Mouse (Mus musculus) midbrain, embryonic 16.5 days (tissue): Measurements from ENCODE around the gene Celf2. TPM values are rescaled to one million over a fixed set of nuclear protein-coding genes. Genes with fewer than 3 reads are reported as not detected.

Source experiments
- ATAC-seq: fragments of 200-750 bp; cut with Nextera tagmentation; 2 replicates; pipeline ENCODE4 v1.8.0; 2017; ENCODE audit warnings: moderate TSS enrichment
- H3K27ac ChIP-seq: fragments of 300-500 bp; sonication (generic); 2 replicates; pipeline ENCODE4 v1.5.1; 2014; ENCODE audit warnings: mild to moderate bottlenecking, low read length, mixed read lengths
- H3K27me3 ChIP-seq: fragments of 300-500 bp; sonication (generic); 2 replicates; pipeline ENCODE4 v1.6.1; 2014; ENCODE audit warnings: low read depth, low read length, mixed read lengths; ENCODE audit not compliant: control insufficient read depth, insufficient read depth
- H3K36me3 ChIP-seq: fragments of 300-500 bp; sonication (generic); 2 replicates; pipeline ENCODE4 v1.6.1; 2014; ENCODE audit warnings: mild to moderate bottlenecking, low read length, moderate library complexity, mixed read lengths; ENCODE audit not compliant: control insufficient read depth, insufficient read depth
- H3K4me1 ChIP-seq: fragments of 300-500 bp; sonication (generic); 2 replicates; pipeline ENCODE4 v1.6.1; 2014; ENCODE audit warnings: mild to moderate bottlenecking, low read length, mixed read lengths; ENCODE audit not compliant: control insufficient read depth, insufficient read depth
- H3K4me2 ChIP-seq: fragments of 300-500 bp; sonication (generic); 2 replicates; pipeline ENCODE4 v1.6.1; 2014; ENCODE audit warnings: mild to moderate bottlenecking, low read length, mixed read lengths
- H3K4me3 ChIP-seq: fragments of 300-500 bp; sonication (generic); 2 replicates; pipeline ENCODE4 v1.5.1; 2014; ENCODE audit warnings: low read depth, mild to moderate bottlenecking, low read length, moderate library complexity, mixed read lengths
- H3K9ac ChIP-seq: fragments of 300-500 bp; sonication (generic); 2 replicates; pipeline ENCODE4 v1.6.1; 2014; ENCODE audit warnings: low read depth, low read length, mixed read lengths
- H3K9me3 ChIP-seq: fragments of 300-500 bp; sonication (generic); replicated peaks from 2 replicates; pipeline ENCODE4 v1.6.1; 2014; ENCODE audit warnings: mild to moderate bottlenecking, low read length, mixed read lengths; ENCODE audit not compliant: control insufficient read depth, poor library complexity, severe bottlenecking
- WGBS: fragments of 180-500 bp; shearing (Covaris S2); extraction: QIAGEN DNeasy Blood & Tissue Kit; methylation state at CpG from one replicate; pipeline ENCODE4 v1.1.7; 2014; 5-methylcytosine and 5-hydroxymethylcytosine counted together
- polyA plus RNA-seq: library from polyadenylated mRNA; unstranded; fragments of >200 nt; fragmentation: Nextera tagmentation; extraction: Ambion mirVana; gene quantifications from 2 replicates; pipeline ENCODE4 v1.2.1, GENCODE M21; 2015

Gene Celf2
- polyA plus RNA-seq, 1 experiment from 2014 or later = 160 TPM

DNA sequence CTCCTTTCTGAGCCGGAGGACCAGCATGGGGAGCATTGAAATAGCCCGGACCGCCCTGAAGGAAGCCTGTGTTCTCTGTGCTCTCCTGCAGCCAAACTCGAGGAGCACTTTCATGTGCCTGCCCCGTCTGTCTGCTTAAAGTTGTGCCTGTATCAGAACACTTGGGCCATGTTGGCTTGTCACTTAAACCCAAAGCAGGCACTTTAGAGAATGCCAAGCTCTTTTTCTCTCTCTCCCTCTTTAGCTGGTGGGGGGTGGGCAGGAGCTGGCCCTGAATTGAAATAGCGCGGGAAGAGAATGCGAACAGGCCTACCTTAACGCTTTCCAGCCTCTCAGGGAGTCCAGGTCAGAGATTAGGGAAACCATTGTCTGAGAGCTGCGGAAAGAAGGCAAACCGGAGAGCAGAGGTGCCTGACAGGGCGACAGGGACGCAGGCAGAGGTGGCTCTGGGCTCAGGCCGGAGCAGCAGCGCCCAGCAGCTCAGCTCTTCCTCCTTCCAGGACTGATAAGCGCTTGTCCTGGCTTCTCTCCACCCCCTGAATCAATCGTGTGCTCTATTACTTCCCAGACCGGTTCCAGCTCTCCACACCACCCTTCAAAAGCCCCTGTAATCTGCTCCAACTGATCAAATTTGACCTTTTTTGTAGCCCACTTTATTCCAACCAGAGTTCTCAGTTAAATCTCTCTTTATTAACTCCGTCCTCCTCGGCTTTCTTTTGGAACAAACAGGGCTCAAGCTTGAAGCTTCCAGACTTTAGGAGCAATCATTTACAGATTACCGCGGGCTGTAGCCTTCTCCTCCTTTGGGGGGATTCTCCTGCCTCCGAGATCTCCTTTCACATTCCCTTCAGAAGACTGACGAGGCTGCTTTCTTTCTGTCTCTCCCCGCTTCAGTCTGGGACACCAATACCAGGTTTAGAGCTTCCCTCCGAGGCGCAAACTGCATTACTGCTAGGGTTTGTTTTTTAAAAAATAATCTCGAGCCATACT, 428.3 kb downstream of the Celf2 start:
- peak overlapping the region; percentile 49 for H3K4me2 ChIP-seq
- peak overlapping the region; percentile 58 for H3K9ac ChIP-seq
- peak overlapping the region; percentile 11 for H3K4me3 ChIP-seq
- 6% methylated on average over 28 of the region's 28 CpGs for WGBS
- H3K36me3 ChIP-seq = no peaks in the 10 kb centered on the region
- H3K27me3 ChIP-seq = no peaks in the 10 kb centered on the region
- peaks cover 14% of the 10 kb centered on the region; the same call in 1 of the 2 replicates for H3K4me1 ChIP-seq
- peak overlapping the region; percentile 62 for H3K27ac ChIP-seq
- peak; percentile 71 for ATAC-seq
- peaks cover 7% of the 10 kb centered on the region for H3K9me3 ChIP-seq

DNA sequence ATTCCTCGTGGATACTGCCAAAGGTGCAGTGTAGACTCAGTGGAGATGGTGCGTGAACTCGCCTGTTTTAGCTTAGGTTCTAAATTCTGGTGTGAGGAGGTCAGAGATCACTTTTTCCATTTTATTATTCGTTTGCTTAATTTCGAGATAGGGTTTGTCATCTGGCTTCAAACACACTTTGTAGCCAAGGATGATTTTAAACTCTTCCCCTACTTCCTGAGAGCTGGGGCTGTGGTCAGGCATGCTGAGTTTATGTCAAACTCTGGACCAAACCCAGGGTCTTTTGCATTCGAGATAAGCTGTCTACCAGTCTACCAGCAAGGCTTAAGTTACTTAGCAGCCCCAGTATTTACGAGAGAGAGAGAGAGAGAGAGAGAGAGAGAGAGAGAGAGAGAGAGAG, 429.3 kb downstream of the Celf2 start:
- Histone ChIP-seq H3K27me3 (no peaks in the 10 kb centered on the region), H3K4me2 (no peak overlapping the region), H3K9ac (no peak overlapping the region), H3K9me3 (peaks cover 12% of the 10 kb centered on the region), H3K27ac (no peak overlapping the region), H3K4me1 (peaks cover 14% of the 10 kb centered on the region; the same call in 1 of the 2 replicates), H3K36me3 (no peaks in the 10 kb centered on the region; the same call in 1 of the 2 replicates), H3K4me3 (no peak overlapping the region)
- ATAC-seq = no peak
- WGBS = 65% methylated on average over 7 of the region's 7 CpGs

DNA sequence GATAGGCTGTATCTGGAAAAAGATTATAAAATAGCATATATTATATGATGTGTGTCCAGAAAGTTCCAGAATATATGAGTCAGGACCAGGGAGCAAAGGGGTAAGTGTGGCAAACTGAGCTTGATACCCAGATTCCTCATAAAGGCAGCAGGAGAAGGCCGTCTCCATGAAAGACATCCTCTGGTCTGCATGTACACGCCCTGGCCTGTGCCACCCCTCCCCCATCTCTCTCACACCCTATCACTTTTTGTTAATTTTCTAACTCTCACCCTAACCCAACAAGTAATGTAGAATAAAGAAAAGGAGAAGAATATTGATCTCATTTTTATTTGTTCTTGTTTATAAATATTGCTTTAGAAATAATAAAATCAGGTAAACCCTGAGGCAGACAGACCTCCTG, 430.0 kb downstream of the Celf2 start:
- Histone ChIP-seq H3K9me3 (peaks cover 12% of the 10 kb centered on the region), H3K4me3 (no peak overlapping the region), H3K36me3 (no peaks in the 10 kb centered on the region; the same call in 1 of the 2 replicates), H3K27me3 (no peaks in the 10 kb centered on the region), H3K27ac (no peak overlapping the region), H3K4me1 (peaks cover 14% of the 10 kb centered on the region; the same call in 1 of the 2 replicates), H3K4me2 (no peak overlapping the region), H3K9ac (no peak overlapping the region)
- ATAC-seq = no peak
- 95% methylated on average over 2 of the region's 2 CpGs for WGBS

DNA sequence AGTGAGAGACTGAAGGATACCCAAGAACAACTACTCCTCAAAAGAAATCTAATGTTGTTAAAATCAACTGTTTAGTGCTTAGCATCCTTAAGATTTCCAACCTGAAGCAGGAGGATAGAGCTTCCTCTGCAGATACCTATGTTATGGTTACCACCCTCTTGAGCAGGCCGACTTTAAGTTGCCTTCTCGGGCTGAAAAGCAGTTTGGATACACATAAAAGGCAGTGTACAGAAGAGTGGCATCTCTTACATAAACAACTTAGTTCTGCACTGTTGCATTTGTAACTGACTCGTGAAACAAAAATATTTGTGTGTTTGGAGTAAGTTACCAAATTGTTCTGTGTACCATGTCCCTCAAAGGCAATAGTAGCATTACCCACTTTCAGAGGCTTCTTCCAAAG, 435.6 kb downstream of the Celf2 start:
- H3K4me2 ChIP-seq = no peak overlapping the region
- no peak overlapping the region for H3K9ac ChIP-seq
- no peaks in the 10 kb centered on the region for H3K4me1 ChIP-seq
- H3K27me3 ChIP-seq = no peaks in the 10 kb centered on the region
- H3K4me3 ChIP-seq = no peak overlapping the region
- H3K9me3 ChIP-seq = peaks cover 12% of the 10 kb centered on the region
- WGBS = 80% methylated on average over 3 of the region's 3 CpGs
- H3K27ac ChIP-seq = no peak overlapping the region
- no peaks in the 10 kb centered on the region; the same call in 1 of the 2 replicates for H3K36me3 ChIP-seq
- ATAC-seq = no peak

DNA sequence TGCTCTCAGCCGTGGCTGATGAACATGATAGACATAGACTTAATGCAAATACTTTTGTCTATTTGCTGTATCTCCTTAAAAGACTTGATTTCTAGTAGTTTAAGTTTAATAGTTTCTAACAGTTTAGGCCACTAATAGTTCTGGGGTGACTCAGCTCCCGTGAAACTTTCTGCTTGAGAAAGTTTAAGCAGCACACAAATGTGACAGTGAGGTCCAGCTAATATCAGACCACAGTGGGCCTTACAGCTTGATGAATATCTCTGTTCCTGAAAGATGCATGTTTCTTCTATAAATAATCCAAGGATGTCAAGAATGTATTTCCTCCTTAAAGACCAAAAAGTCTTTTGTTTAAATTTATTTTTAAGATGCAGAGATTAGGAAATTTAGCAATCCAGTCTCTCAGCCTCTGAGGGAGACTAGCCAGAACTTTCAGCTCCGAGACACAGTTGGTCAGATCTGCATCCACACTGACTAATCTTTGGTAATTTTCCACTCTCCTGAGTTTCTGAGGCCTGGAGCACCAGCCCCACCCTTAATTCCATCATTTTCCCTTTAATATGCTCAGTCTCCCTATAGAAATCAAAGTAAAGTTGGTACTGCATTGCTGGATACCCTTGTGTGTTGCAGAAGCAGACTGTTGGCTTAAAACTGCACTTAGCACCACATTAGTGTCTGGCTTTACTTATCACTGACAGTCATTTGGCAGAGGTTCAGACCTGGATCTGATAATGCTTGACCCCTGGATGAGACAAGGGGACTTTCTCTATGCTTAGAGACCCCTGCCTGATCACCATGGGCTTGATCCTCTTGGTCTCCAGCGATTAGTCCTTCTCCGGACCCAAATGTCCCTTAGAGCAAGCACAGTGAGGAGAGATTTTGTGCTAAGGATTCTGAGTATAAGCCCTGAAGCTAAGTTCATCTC, 436.8 kb downstream of the Celf2 start:
- 77% methylated on average over 5 of the region's 5 CpGs for WGBS

DNA sequence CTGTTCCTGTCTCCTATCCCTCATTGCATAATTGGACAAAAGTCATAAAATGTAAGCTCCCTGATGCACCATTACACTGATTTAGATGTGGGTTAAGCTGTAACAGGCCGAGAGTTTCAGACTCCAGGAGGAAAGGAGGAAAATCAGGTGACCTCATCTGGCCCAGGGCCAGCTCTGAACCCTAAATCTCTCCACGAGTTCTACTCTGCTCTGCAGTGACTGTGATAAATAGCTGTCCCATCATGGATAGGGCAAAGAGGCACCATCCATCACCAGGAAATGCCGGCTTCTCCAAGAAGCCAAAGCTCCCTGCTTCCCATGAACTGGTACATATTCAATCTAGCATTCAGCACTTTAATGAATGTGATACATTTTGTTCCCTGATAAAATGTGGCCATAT, 439.9 kb downstream of the Celf2 start:
- no peak overlapping the region for H3K9ac ChIP-seq
- WGBS = 77% methylated on average over 3 of the region's 3 CpGs
- no peak for ATAC-seq
- H3K27ac ChIP-seq = no peak overlapping the region
- H3K9me3 ChIP-seq = no peaks in the 10 kb centered on the region
- H3K27me3 ChIP-seq = no peaks in the 10 kb centered on the region
- H3K36me3 ChIP-seq = no peaks in the 10 kb centered on the region
- no peak overlapping the region for H3K4me2 ChIP-seq
- no peak overlapping the region for H3K4me3 ChIP-seq
- no peaks in the 10 kb centered on the region; the same call in 1 of the 2 replicates for H3K4me1 ChIP-seq

More for the DNA sequence above, 436.8 kb downstream of the Celf2 start:
- Histone ChIP-seq H3K27me3 (no peaks in the 10 kb centered on the region), H3K9me3 (peaks cover 12% of the 10 kb centered on the region), H3K4me3 (no peak overlapping the region), H3K9ac (no peak overlapping the region), H3K27ac (no peak overlapping the region), H3K4me1 (no peaks in the 10 kb centered on the region; the same call in 1 of the 2 replicates), H3K4me2 (no peak overlapping the region), H3K36me3 (no peaks in the 10 kb centered on the region; the same call in 1 of the 2 replicates)
- no peak for ATAC-seq

DNA sequence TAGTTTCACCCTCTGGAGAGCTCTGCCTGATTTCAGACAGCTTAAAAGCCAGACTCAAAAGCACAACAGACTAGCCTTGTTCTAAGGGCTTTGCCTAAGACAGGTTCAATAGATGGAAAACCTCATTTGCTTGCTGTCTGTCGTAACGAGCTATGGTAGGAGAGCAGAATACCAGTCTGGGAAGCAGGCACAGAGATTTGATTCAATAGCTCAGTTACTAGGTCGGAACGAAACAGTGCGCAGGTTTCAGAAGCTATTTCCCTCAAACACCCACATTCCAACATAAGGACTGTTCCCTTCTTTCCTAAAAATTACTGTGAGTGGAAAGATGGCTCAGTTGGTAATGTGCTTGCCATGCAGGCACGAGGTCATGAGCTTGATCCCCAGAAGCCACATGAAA, 441.1 kb downstream of the Celf2 start:
- no peaks in the 10 kb centered on the region for H3K27me3 ChIP-seq
- H3K9ac ChIP-seq = no peak overlapping the region
- WGBS = 70% methylated on average over 6 of the region's 6 CpGs
- H3K36me3 ChIP-seq = no peaks in the 10 kb centered on the region
- H3K4me2 ChIP-seq = no peak overlapping the region
- H3K4me1 ChIP-seq = peaks cover 7% of the 10 kb centered on the region
- no peak overlapping the region for H3K27ac ChIP-seq
- no peaks in the 10 kb centered on the region for H3K9me3 ChIP-seq
- ATAC-seq = no peak
- no peak overlapping the region for H3K4me3 ChIP-seq

DNA sequence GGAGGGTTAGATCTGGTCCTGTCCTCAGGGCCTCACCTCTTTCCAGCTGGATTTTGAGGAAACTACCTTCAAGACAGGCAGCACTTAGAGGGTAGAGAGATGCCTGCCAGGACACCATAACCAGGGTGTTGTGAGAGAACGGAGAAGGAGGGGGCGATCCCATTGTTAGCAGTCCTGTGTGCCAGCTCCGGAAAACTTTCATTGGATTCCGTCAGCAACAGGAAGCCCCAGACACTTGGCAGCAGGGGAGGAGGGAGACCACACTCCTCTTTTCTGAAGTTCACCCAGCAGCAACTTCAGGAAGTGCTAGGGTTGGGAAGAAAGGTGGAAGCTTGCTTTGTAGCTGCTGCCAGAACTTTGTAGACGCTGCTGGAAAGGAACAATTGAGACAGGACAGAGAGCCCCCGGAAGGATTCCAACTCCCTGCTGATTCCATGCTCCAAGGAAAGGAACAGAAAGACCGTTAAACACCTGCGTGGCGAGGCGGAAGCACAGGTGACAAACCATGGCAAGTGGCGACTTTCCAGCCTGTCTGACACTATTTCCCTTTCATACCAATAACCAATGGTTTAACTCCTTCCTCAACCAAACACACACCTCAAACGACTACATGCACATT, 445.7 kb downstream of the Celf2 start:
- H3K4me2 ChIP-seq = no peak overlapping the region
- 21% methylated on average over 12 of the region's 12 CpGs for WGBS

More for the DNA sequence above, 445.7 kb downstream of the Celf2 start:
- H3K9me3 ChIP-seq = no peaks in the 10 kb centered on the region
- ATAC-seq = no peak
- peaks cover 10% of the 10 kb centered on the region for H3K4me1 ChIP-seq
- no peaks in the 10 kb centered on the region for H3K36me3 ChIP-seq
- peak overlapping the region; percentile 47; the same call in 1 of the 2 replicates for H3K27ac ChIP-seq
- no peak overlapping the region for H3K4me3 ChIP-seq
- no peaks in the 10 kb centered on the region for H3K27me3 ChIP-seq
- no peak overlapping the region for H3K9ac ChIP-seq
